Mouse (Mus musculus) liver, postnatal 0 days (tissue): Measurements from ENCODE around the gene Psmd4.

ENCODE experiments used
- CTCF ChIP-seq: sonication (generic); IDR thresholded peaks from 2 replicates; pipeline ENCODE4 v1.5.1; 2016; ENCODE audit warnings: antibody characterized with exemption, low read depth
- EP300 ChIP-seq: IDR thresholded peaks from 2 replicates; pipeline ENCODE4 v1.6.1; 2016; ENCODE audit warnings: antibody characterized with exemption, low read depth, mild to moderate bottlenecking

GRCm38 (mm10) chr3:95071606-95072005 lies 29.2 kb upstream of the Psmd4 start:
- TF ChIP-seq CTCF (peak; percentile 15; the same call in 1 of the 2 replicates), EP300 (no peak)
